Comparison of ENCODE assay signal across 26 mouse cellular contexts in the genomic region with DNA sequence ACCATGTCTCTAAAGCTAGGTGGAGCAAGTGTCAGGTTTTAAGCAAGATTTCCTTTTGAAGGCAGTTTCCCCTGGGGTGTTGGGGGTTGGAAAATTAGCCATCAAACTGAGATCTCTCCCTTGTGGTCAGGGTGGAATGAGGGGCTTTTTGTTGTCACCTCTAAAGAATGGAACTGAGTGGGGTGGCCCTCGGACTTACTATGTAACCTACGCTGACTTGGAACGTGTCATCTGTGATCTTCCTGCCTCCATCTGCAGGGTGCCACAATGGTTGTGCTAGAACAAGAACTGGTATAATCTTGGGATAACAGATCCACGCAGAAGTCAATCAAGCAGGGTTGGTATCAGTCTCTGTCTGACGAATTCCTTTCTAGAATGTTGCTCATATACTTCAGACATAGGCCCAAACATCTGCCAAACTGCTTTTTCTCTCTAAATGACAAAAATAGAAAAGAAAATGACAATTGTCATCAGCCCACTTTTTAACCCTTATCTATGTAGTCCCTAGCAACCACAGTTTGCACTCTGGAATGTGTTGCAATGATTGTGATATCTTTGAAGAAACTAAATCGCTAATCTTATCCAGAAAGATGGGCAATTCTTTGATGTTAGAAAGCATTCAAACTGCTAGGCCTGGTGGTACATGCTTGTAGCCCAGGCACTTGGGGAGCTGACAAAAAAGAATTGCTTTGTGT. TPM values are rescaled to one million over a fixed set of nuclear protein-coding genes. Genes with fewer than 3 reads are reported as not detected.
DNase-seq lines count a peak whose midpoint lies in the region; ATAC-seq and TF ChIP-seq lines count a peak whose summit lies in the region.
"Had no signal": no experiment of that assay in that cellular context is flagged by ENCODE, and none has a peak within 500 bp of the region (broad histone marks: within the 10 kb centered on the region; RNA-seq: fewer than 3 reads in every experiment).

No protein-coding gene starts in this region.

- TF ChIP-seq CTCF in layer of hippocampus, adult 2 months (conservative IDR thresholded peaks at IDR 0.05): no peak
- TF ChIP-seq CTCF in E14TG2a.4 (conservative IDR thresholded peaks at IDR 0.05; ENCODE audit: low read length): no peak
- TF ChIP-seq CTCF in stomach, postnatal 0 days (IDR thresholded peaks at IDR 0.05; ENCODE audit: low read depth): 0 out of 2 replicates have a peak, but pooled peaks have one; percentile 2

- H3K4me1 ChIP-seq in E14TG2a.4 (replicated peaks; ENCODE audit: low read depth, low read length) (peaks cover 70% of the 10 kb centered on the region), ES-E14 (ENCODE audit: control insufficient read depth in 2 of 2, insufficient read depth in 2 of 2, low read length in 2 of 2, poor library complexity in 1 of 2) (peaks cover 11 to 20% of the 10 kb centered on the region in 2 experiments)
- 0 out of 2 replicates have a peak, but pooled peaks cover 2% of the 10 kb centered on the region for H3K4me1 ChIP-seq in stomach, postnatal 0 days (replicated peaks; ENCODE audit: control insufficient read depth, insufficient read depth)

- peak overlapping the region; percentile 46 for H3K27ac ChIP-seq in layer of hippocampus, adult 2 months
- peak overlapping the region; percentile 58; the same call in 1 of the 2 replicates for H3K27ac ChIP-seq in ES-E14 (ENCODE audit: insufficient read depth, low read depth, low read length, poor library complexity, severe bottlenecking)
- no peak overlapping the region for H3K27ac ChIP-seq in stomach, postnatal 0 days (replicated peaks)
- H3K27ac ChIP-seq: embryonic facial prominence, embryonic 13.5 days; forebrain, embryonic 12.5 days; forebrain, embryonic 15.5 days; hindbrain, embryonic 10.5 days; hindbrain, embryonic 13.5 days had no signal

- no peak for ATAC-seq in stomach, postnatal 0 days (ENCODE audit: low FRiP score, low TSS enrichment)
- ATAC-seq: forebrain, embryonic 15.5 days; hindbrain, embryonic 16.5 days had no signal

- H3K4me2 ChIP-seq in stomach, postnatal 0 days (replicated peaks; ENCODE audit: low read depth): no peak overlapping the region
- H3K4me2 ChIP-seq: embryonic facial prominence, embryonic 13.5 days; forebrain, embryonic 12.5 days; forebrain, embryonic 15.5 days; heart, embryonic 11.5 days; hindbrain, embryonic 13.5 days had no signal

- in situ Hi-C loops in ES-E14 (cut with MboI; ENCODE audit: low sequenced_read_pairs in 2 of 2, unreplicated experiment in 2 of 2): no loop called here

- peak overlapping the region; percentile 45 for H3K9ac ChIP-seq in ES-E14 (ENCODE audit: insufficient read depth, low read depth, low read length, poor library complexity, severe bottlenecking)
- no peak overlapping the region for H3K9ac ChIP-seq in stomach, postnatal 0 days (ENCODE audit: low read length)
- H3K9ac ChIP-seq: embryonic facial prominence, embryonic 13.5 days; forebrain, embryonic 12.5 days; forebrain, embryonic 15.5 days; hindbrain, embryonic 13.5 days had no signal

- H3K9me3 ChIP-seq in E14TG2a.4 (ENCODE audit: low read length): peaks cover 12% of the 10 kb centered on the region; the same call in 1 of the 2 replicates
- H3K9me3 ChIP-seq in ES-E14 (ENCODE audit: control insufficient read depth, insufficient read depth, low read depth, low read length): no peaks in the 10 kb centered on the region
- H3K9me3 ChIP-seq in stomach, postnatal 0 days (ENCODE audit: control insufficient read depth, low read length): no peaks in the 10 kb centered on the region
- H3K9me3 ChIP-seq: embryonic facial prominence, embryonic 13.5 days; forebrain, embryonic 12.5 days; forebrain, embryonic 15.5 days; G1E; hindbrain, embryonic 10.5 days; hindbrain, embryonic 13.5 days had no signal

- no peak for TF ChIP-seq EP300 in stomach, postnatal 0 days (optimal IDR thresholded peaks at IDR 0.05)

- H3K4me3 ChIP-seq in layer of hippocampus, adult 2 months: no peak overlapping the region
- H3K4me3 ChIP-seq in E14TG2a.4 (replicated peaks; ENCODE audit: low read length) (peak overlapping the region; percentile 70), ES-E14 (ENCODE audit: insufficient read depth in 1 of 2, low read depth in 1 of 2, low read length in 2 of 2, poor library complexity in 1 of 2, severe bottlenecking in 1 of 2) (peak overlapping the region in 1 of 2 experiments; percentile 2; a peak in 1 of 4 replicates)
- no peak overlapping the region for H3K4me3 ChIP-seq in stomach, postnatal 0 days (ENCODE audit: low read depth, low read length)
- H3K4me3 ChIP-seq: embryonic facial prominence, embryonic 13.5 days; erythroblast, embryonic 14.5 days; forebrain, embryonic 12.5 days; forebrain, embryonic 15.5 days; hindbrain, embryonic 10.5 days; hindbrain, embryonic 13.5 days had no signal

- no peaks in the 10 kb centered on the region for H3K27me3 ChIP-seq in E14TG2a.4 (ENCODE audit: insufficient read depth, low read length)
- no peaks in the 10 kb centered on the region for H3K27me3 ChIP-seq in stomach, postnatal 0 days (ENCODE audit: control insufficient read depth, insufficient read depth, low read length)
- H3K27me3 ChIP-seq: CH12.LX; embryonic facial prominence, embryonic 13.5 days; forebrain, embryonic 12.5 days; forebrain, embryonic 15.5 days; hindbrain, embryonic 13.5 days had no signal

- no peak for DNase-seq in layer of hippocampus, adult 2 months (ENCODE audit: low spot score in 2 of 2)
- no peak for DNase-seq in layer of hippocampus, adult 9-11 months
- no peak for DNase-seq in ES-E14 (ENCODE audit: low read depth, low spot score)
- no peak for DNase-seq in stomach, postnatal 0 days (ENCODE audit: low spot score)
- DNase-seq in kidney, postnatal 25 days: no peak
- no peak for DNase-seq in yolk sac, embryonic 10.5 days (ENCODE audit: low spot score)
- DNase-seq: adrenal gland, adult 2 months; adrenal gland, postnatal 14 days; B cell, adult 2 months; cerebellum, adult 11 months; cerebellum, adult 2 months; cerebellum, adult 9-11 months; cerebellum, postnatal 25 days; gastrocnemius, postnatal 25 days; heart, postnatal 36 days had no signal

- H3K36me3 ChIP-seq in E14TG2a.4 (ENCODE audit: insufficient read depth, low read length) (peaks cover 33% of the 10 kb centered on the region), ES-E14 (ENCODE audit: control insufficient read depth, insufficient read depth, low read length, poor library complexity, severe bottlenecking) (no peaks in the 10 kb centered on the region)
- H3K36me3 ChIP-seq in stomach, postnatal 0 days (ENCODE audit: control insufficient read depth, insufficient read depth, low read length): no peaks in the 10 kb centered on the region
- H3K36me3 ChIP-seq: embryonic facial prominence, embryonic 13.5 days; forebrain, embryonic 12.5 days; forebrain, embryonic 15.5 days; hindbrain, embryonic 10.5 days; hindbrain, embryonic 13.5 days had no signal

- WGBS in stomach, postnatal 0 days: 82% methylated on average over 6 of the region's 6 CpGs

TF ChIP-seq in ES-E14, 5 proteins besides CTCF, POLR2A, EP300 and RAD21:
- TF ChIP-seq HCFC1 (IDR thresholded peaks at IDR 0.05; ENCODE audit: borderline replicate concordance, insufficient read depth, low read length): no peak
TF ChIP-seq in ES-E14: peak in this region for 0.

RNA-seq across cellular contexts. Expression of gene Sgk1, which starts 50.8 kb away (rescaled TPM):
- total RNA-seq in layer of hippocampus, adult 2 months (2021): 100 to 1,000 TPM in 1 of 2 experiments, 10 to 100 TPM in 1; 97.7 to 103 TPM
- 217 and 263 TPM in 2 replicates for total RNA-seq in ES-E14 (2012; rRNA removed)
- 60.0 and 73.1 TPM in 2 replicates for polyA plus RNA-seq in stomach, postnatal 0 days (2015; fragmentation: Nextera tagmentation; extraction: Ambion mirVana)
